In genomic region chr13:40931871-40932270, GRCm38 (mm10) we compare ENCODE assay signal across 8 mouse cellular contexts.
DNase-seq lines count a peak whose midpoint lies in the region; ATAC-seq and TF ChIP-seq lines count a peak whose summit lies in the region.
"Not testable (repeated sequence)": the region's sequence is repeated elsewhere in the genome, so short reads cannot be mapped to it uniquely, and the experiment has no call there.

No protein-coding gene starts in this region.

- not testable (repeated sequence) for TF ChIP-seq EP300 in heart, postnatal 0 days (IDR thresholded peaks at IDR 0.05; ENCODE audit: low read depth)

- WGBS in forebrain, embryonic 13.5 days: no CpG with 5 or more reads among the region's 2 CpGs
- 0% methylated on average over 1 of the region's 2 CpGs for WGBS in heart, postnatal 0 days
- no CpG with 5 or more reads among the region's 2 CpGs for WGBS in large intestine, adult 2 months

- H3K36me3 ChIP-seq in forebrain, embryonic 13.5 days (ENCODE audit: poor library complexity, severe bottlenecking); heart, postnatal 0 days (replicated peaks; ENCODE audit: control insufficient read depth, insufficient read depth, low read length): not testable (repeated sequence)

- H3K9me3 ChIP-seq in forebrain, embryonic 13.5 days (replicated peaks); heart, postnatal 0 days (replicated peaks; ENCODE audit: control insufficient read depth, low read length): not testable (repeated sequence)

- peak; percentile 23 for DNase-seq in 3134 (ENCODE audit: extremely low read depth, insufficient read length, low spot score)
- DNase-seq in brain, adult 2 months (ENCODE audit: low read depth, low spot score): peak; percentile 54
- DNase-seq in heart, postnatal 0 days (ENCODE audit: low spot score): peak; percentile 76
- peak; percentile 39 for DNase-seq in kidney, adult 18-20 months
- peak; percentile 54 for DNase-seq in large intestine, adult 2 months (ENCODE audit: low read depth, low spot score)
- DNase-seq in lung, postnatal 25 days (ENCODE audit: low spot score): peak; percentile 61
- peak; percentile 71 for DNase-seq in retina, postnatal 1 day

- not testable (repeated sequence) for TF ChIP-seq CTCF in heart, postnatal 0 days (IDR thresholded peaks at IDR 0.05; ENCODE audit: low read depth)

- not testable (repeated sequence) for H3K4me1 ChIP-seq in forebrain, embryonic 13.5 days; heart, postnatal 0 days (ENCODE audit: control insufficient read depth, insufficient read depth)

- H3K27ac ChIP-seq in forebrain, embryonic 13.5 days: not testable (repeated sequence)
- peak overlapping the region; percentile 25; the same call in 1 of the 2 replicates for H3K27ac ChIP-seq in heart, postnatal 0 days (ENCODE audit: low read depth)

- H3K4me2 ChIP-seq in forebrain, embryonic 13.5 days; heart, postnatal 0 days (ENCODE audit: low read depth, low read length): not testable (repeated sequence)

- peak; percentile 73 for ATAC-seq in forebrain, embryonic 13.5 days
- 0 out of 2 replicates have a peak, but pooled peaks have one; percentile 47 for ATAC-seq in heart, postnatal 0 days (ENCODE audit: insufficient read depth, low read depth)

- H3K27me3 ChIP-seq in forebrain, embryonic 13.5 days; heart, postnatal 0 days (ENCODE audit: control insufficient read depth, insufficient read depth, low read length): not testable (repeated sequence)

- H3K9ac ChIP-seq in forebrain, embryonic 13.5 days; heart, postnatal 0 days (replicated peaks; ENCODE audit: low read depth, low read length): not testable (repeated sequence)

- not testable (repeated sequence) for H3K4me3 ChIP-seq in forebrain, embryonic 13.5 days; heart, postnatal 0 days (ENCODE audit: low read depth, low read length)

Comparison
In these comparisons a context has a peak if more than half of its experiments do, and no peak if none do; other contexts are left out.
1. DNase-seq: peak in every context shown above with its lines; median percentile 76 in heart, postnatal 0 days; 71 in retina, postnatal 1 day; 61 in lung, postnatal 25 days; 54 in brain, adult 2 months; 54 in large intestine, adult 2 months; 39 in kidney, adult 18-20 months; 23 in 3134.